In genomic region chr19:41442608-41442969, GRCm38 (mm10) we compare ENCODE assay signal across 7 mouse cellular contexts. TPM values are rescaled to one million over a fixed set of nuclear protein-coding genes. Genes with fewer than 3 reads are reported as not detected.
DNase-seq lines count a peak whose midpoint lies in the region; TF ChIP-seq lines count a peak whose summit lies in the region.

No protein-coding gene starts in this region.

- intact Hi-C loops in heart, postnatal 10 days (cut with DNase I) = no loop called here

- no peak overlapping the region for H3K4me3 ChIP-seq in ES-E14 (ENCODE audit: insufficient read depth in 1 of 2, low read depth in 1 of 2, low read length in 2 of 2, poor library complexity in 1 of 2, severe bottlenecking in 1 of 2)
- H3K4me3 ChIP-seq in embryonic fibroblast, embryonic 13.5 days (ENCODE audit: insufficient read depth, low read length) = peak overlapping the region; percentile 11; the same call in 1 of the 2 replicates
- H3K4me3 ChIP-seq in macrophage (ENCODE audit: inconsistent target) = peak overlapping the region; percentile 42
- no peak overlapping the region for H3K4me3 ChIP-seq in small intestine, adult 2 months (ENCODE audit: low read depth, low read length)

- DNase-seq in ES-E14 (ENCODE audit: low read depth, low spot score) = peak; percentile 72
- peak; percentile 34 for DNase-seq in adrenal gland, adult 8-10 months
- peak; percentile 37 to 60 for DNase-seq in heart, postnatal 10 days
- peak; percentile 50 to 70 for DNase-seq in kidney, postnatal 25 days

- in situ Hi-C loops in ES-E14 (cut with MboI; ENCODE audit: low sequenced_read_pairs in 2 of 2, unreplicated experiment in 2 of 2) = no loop called here

- H3K9me3 ChIP-seq in ES-E14 (ENCODE audit: control insufficient read depth, insufficient read depth, low read depth, low read length) = no peaks in the 10 kb centered on the region

- TF ChIP-seq CTCF in embryonic fibroblast, embryonic 13.5 days (IDR thresholded peaks at IDR 0.05; ENCODE audit: borderline replicate concordance, insufficient read depth, low read length) = peak; percentile 91
- TF ChIP-seq CTCF in small intestine, adult 2 months (IDR thresholded peaks at IDR 0.05; ENCODE audit: extremely low read depth, insufficient read length, insufficient replicate concordance, low read depth, low read length) = peak; percentile 96; the same call in 1 of the 2 replicates

- H3K79me2 ChIP-seq in macrophage (ENCODE audit: inconsistent target) = no peaks in the 10 kb centered on the region

- TF ChIP-seq POLR2A in embryonic fibroblast, embryonic 13.5 days (IDR thresholded peaks at IDR 0.05; ENCODE audit: low read depth, low read length) = no peak
- no peak for TF ChIP-seq POLR2A in small intestine, adult 2 months (IDR thresholded peaks at IDR 0.05; ENCODE audit: low read depth, low read length)

- H3K4me1 ChIP-seq in ES-E14 (ENCODE audit: control insufficient read depth in 2 of 2, insufficient read depth in 2 of 2, low read length in 2 of 2, poor library complexity in 1 of 2) = peaks cover 9 to 11% of the 10 kb centered on the region in 2 experiments
- H3K4me1 ChIP-seq in embryonic fibroblast, embryonic 13.5 days (ENCODE audit: control insufficient read depth, insufficient read depth, low read length) = no peaks in the 10 kb centered on the region
- peaks cover 20% of the 10 kb centered on the region for H3K4me1 ChIP-seq in small intestine, adult 2 months (ENCODE audit: control insufficient read depth, insufficient read depth, insufficient read length, low read length)

- 2% methylated on average over 6 of the region's 6 CpGs for WGBS in macrophage (ENCODE audit: missing documents)
- 55% methylated on average over 6 of the region's 6 CpGs for WGBS in small intestine, adult 2 months

- no peaks in the 10 kb centered on the region for H3K27me3 ChIP-seq in small intestine, adult 2 months (ENCODE audit: control insufficient read depth, insufficient read depth, low read length)

- no peak overlapping the region for H3K27ac ChIP-seq in ES-E14 (ENCODE audit: insufficient read depth, low read depth, low read length, poor library complexity, severe bottlenecking)
- H3K27ac ChIP-seq in embryonic fibroblast, embryonic 13.5 days (ENCODE audit: insufficient read depth, low read length) = no peak overlapping the region
- 0 out of 2 replicates have a peak overlapping the region, but pooled peaks have one; percentile 5 for H3K27ac ChIP-seq in macrophage
- no peak overlapping the region for H3K27ac ChIP-seq in small intestine, adult 2 months (ENCODE audit: insufficient read depth, low read depth, low read length)

- H3K36me3 ChIP-seq in ES-E14 (ENCODE audit: control insufficient read depth, insufficient read depth, low read length, poor library complexity, severe bottlenecking) (no peaks in the 10 kb centered on the region), macrophage (ENCODE audit: inconsistent target) (no peaks in the 10 kb centered on the region)
- no peaks in the 10 kb centered on the region for H3K36me3 ChIP-seq in small intestine, adult 2 months (ENCODE audit: control insufficient read depth, insufficient read depth, low read length)

- no peak overlapping the region for H3K9ac ChIP-seq in ES-E14 (ENCODE audit: insufficient read depth, low read depth, low read length, poor library complexity, severe bottlenecking)

TF ChIP-seq in ES-E14, 5 proteins besides CTCF, POLR2A, EP300 and RAD21:
- TF ChIP-seq ZC3H11A (IDR thresholded peaks at IDR 0.05; ENCODE audit: borderline replicate concordance, low read depth, low read length) = no peak
- TF ChIP-seq HCFC1 (IDR thresholded peaks at IDR 0.05; ENCODE audit: borderline replicate concordance, insufficient read depth, low read length) = no peak

RNA-seq across cellular contexts. Expression of gene Lcor, which starts 39.8 kb away (rescaled TPM):
- total RNA-seq in ES-E14 (2012; rRNA removed) = 9.9 and 10.2 TPM in 2 replicates
- 10 to 100 TPM; 13.9 to 26.2 (median 19.9) TPM for total RNA-seq in adrenal gland, adult 8-10 months (2022)
- polyA plus RNA-seq in embryonic fibroblast, embryonic 13.5 days (2011; ENCODE audit: insufficient read length, low read depth, missing spikeins) = 8.0 and 8.4 TPM in 2 replicates
- total RNA-seq in heart, postnatal 10 days (2021) = 10 to 100 TPM; 13.7 to 13.8 TPM
- 100 to 1,000 TPM in 1 of 26 experiments, 10 to 100 TPM in 25; 16.0 to 133 (median 71.5) TPM for total RNA-seq in macrophage (2018; cell fraction: chromatin; rRNA removed)
- total RNA-seq in macrophage (2018; cell fraction: cytosol; rRNA removed) = 10 to 100 TPM in 20 of 26 experiments, 1 to 10 TPM in 6; 7.9 to 16.2 (median 12.3) TPM
- total RNA-seq in macrophage (2018; cell fraction: nucleus; rRNA removed) = 100 to 1,000 TPM in 1 of 26 experiments, 10 to 100 TPM in 25; 12.4 to 135 (median 47.8) TPM
- polyA plus RNA-seq in macrophage (2018) = 2.2 to 3.2 TPM (median 2.7 TPM) in 3 replicates
- polyA plus RNA-seq in small intestine, adult 2 months (2012; rRNA removed) = 1.6 and 2.9 TPM in 2 replicates

RNA-seq across cellular contexts. Expression of gene Pik3ap1, which starts 57.7 kb away (rescaled TPM):
- total RNA-seq in ES-E14 (2012; rRNA removed) = 0.32 and 1.1 TPM in 2 replicates
- 10 to 100 TPM; 15.8 to 36.6 (median 26.2) TPM for total RNA-seq in adrenal gland, adult 8-10 months (2022)
- polyA plus RNA-seq in embryonic fibroblast, embryonic 13.5 days (2011; ENCODE audit: insufficient read length, low read depth, missing spikeins) = 0.91 TPM in 1 of 2 replicates, not detected in the other
- total RNA-seq in heart, postnatal 10 days (2021) = 1 to 10 TPM; 1.1 to 1.6 TPM
- total RNA-seq in macrophage (2018; cell fraction: chromatin; rRNA removed) = 1,000 to 10,000 TPM in 4 of 26 experiments, 100 to 1,000 TPM in 22; 407 to 1,215 (median 770) TPM
- total RNA-seq in macrophage (2018; cell fraction: cytosol; rRNA removed) = 1,000 to 10,000 TPM in 2 of 26 experiments, 100 to 1,000 TPM in 24; 359 to 1,029 (median 645) TPM
- total RNA-seq in macrophage (2018; cell fraction: nucleus; rRNA removed) = 100 to 1,000 TPM; 383 to 992 (median 819) TPM
- 244 to 547 TPM (median 285 TPM) in 3 replicates for polyA plus RNA-seq in macrophage (2018)
- polyA plus RNA-seq in small intestine, adult 2 months (2012; rRNA removed) = 3.5 and 4.3 TPM in 2 replicates

Comparison
In these comparisons a context has a peak if more than half of its experiments do, and no peak if none do; other contexts are left out.
1. H3K4me3 ChIP-seq: peak in embryonic fibroblast, embryonic 13.5 days (single experiment) and macrophage (single experiment); none in ES-E14 (0 of 2) and small intestine, adult 2 months (single experiment).
2. Peak in every context shown above with its lines, with median percentiles within 50 percentile points of each other: DNase-seq.